Mouse (Mus musculus) brain, embryonic 14.5 days (tissue): ENCODE measurements at regions not wholly inside any gene's neighbourhood (a gene's known extent, or its start where the extent isn't known, plus 50 kb on each side); places are given as distances from the start of the nearest gene placed in this dataset.
A peak's percentile ranks its signal among the peaks of the same experiment; 100 is the strongest.
"Not testable (repeated sequence)": the region's sequence is repeated elsewhere in the genome, so short reads cannot be mapped to it uniquely, and the experiment has no call there.

Experiments
- DNase-seq: peaks from one replicate; pipeline ENCODE4 v3.0.0-alpha.2; 2011; ENCODE audit warnings: low read depth
- CTCF ChIP-seq: fragments of 200-500 bp; IDR thresholded peaks from 2 replicates; pipeline ENCODE4 v1.5.1; 2012; ENCODE audit warnings: inconsistent platforms, mild to moderate bottlenecking, moderate library complexity, borderline replicate concordance; ENCODE audit not compliant: insufficient read depth, insufficient read length; ENCODE audit errors: extremely low read depth
- POLR2A ChIP-seq: fragments of 200-500 bp; IDR thresholded peaks from 2 replicates; pipeline ENCODE4 v1.6.1; 2012; ENCODE audit warnings: mild to moderate bottlenecking, inconsistent platforms, borderline replicate concordance; ENCODE audit not compliant: poor library complexity, insufficient read depth, insufficient read length, severe bottlenecking; ENCODE audit errors: extremely low read depth

- DNase-seq, result no peak
- TF ChIP-seq POLR2A, result no peak
Measured at GRCm38 (mm10) chr16:84616132-84616531, 101.2 kb downstream of the A730009L09Rik start.

GRCm38 (mm10) chr16:84618379-84618778, 103.5 kb downstream of the A730009L09Rik start:
- TF ChIP-seq POLR2A (no peak), CTCF (no peak)

GRCm38 (mm10) chr16:84619876-84620275, 105.0 kb downstream of the A730009L09Rik start:
- TF ChIP-seq POLR2A (no peak), CTCF (no peak)
- no peak for DNase-seq

More at GRCm38 (mm10) chr16:84618379-84618778, 103.5 kb downstream of the A730009L09Rik start:
- DNase-seq, result no peak

GRCm38 (mm10) chr16:84620861-84621260, 105.9 kb downstream of the A730009L09Rik start:
- TF ChIP-seq POLR2A (no peak), CTCF (no peak)
- no peak for DNase-seq

- DNase-seq, result peak; percentile 81
- no peak for TF ChIP-seq POLR2A
- no peak for TF ChIP-seq CTCF
Measured at GRCm38 (mm10) chr16:84621300-84622031, 106.5 kb downstream of the A730009L09Rik start.

- TF ChIP-seq CTCF, result no peak
- no peak for TF ChIP-seq POLR2A
- DNase-seq, result peak; percentile 24
Measured at GRCm38 (mm10) chr16:84623346-84624085, 108.6 kb downstream of the A730009L09Rik start.

GRCm38 (mm10) chr16:84624443-84625109, 109.7 kb downstream of the A730009L09Rik start:
- TF ChIP-seq CTCF, result no peak
- no peak for TF ChIP-seq POLR2A
- no peak for DNase-seq

GRCm38 (mm10) chr16:84625110-84625722, 110.3 kb downstream of the A730009L09Rik start:
- no peak for DNase-seq
- no peak for TF ChIP-seq CTCF
- no peak for TF ChIP-seq POLR2A

GRCm38 (mm10) chr16:84627052-84627451, 108.5 kb downstream of the Mrpl39 start:
- no peak for DNase-seq
- TF ChIP-seq POLR2A (no peak), CTCF (no peak)

- TF ChIP-seq CTCF (no peak), POLR2A (no peak)
- peak; percentile 3 for DNase-seq
Measured at GRCm38 (mm10) chr16:84629868-84630267, 105.7 kb downstream of the Mrpl39 start.

- not testable (repeated sequence) for DNase-seq
Measured at GRCm38 (mm10) chr16:84644446-84644845, 91.1 kb downstream of the Mrpl39 start.
